Mouse (Mus musculus): ENCODE measurements around the gene Gm20489.

DNA sequence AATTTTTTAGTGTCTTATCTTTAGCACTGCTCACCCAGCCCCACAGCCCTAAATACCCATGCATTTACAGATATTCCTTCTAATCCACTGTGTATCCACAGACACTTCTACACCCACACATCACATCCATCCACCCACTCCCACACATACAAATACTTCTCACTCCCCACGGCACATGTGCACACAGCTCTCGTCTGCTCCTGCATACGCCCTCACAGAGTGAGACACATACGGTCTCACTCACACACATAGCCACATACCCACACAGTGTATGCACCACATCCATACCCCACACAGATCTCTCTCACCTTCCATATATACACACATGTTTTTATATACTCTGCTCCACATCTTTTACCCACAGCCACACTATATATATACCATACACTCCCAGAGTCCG lies 40.5 kb upstream of the Gm20489 start:
- no peak for TF ChIP-seq CTCF (IDR thresholded peaks at IDR 0.05; ENCODE audit: extremely low read depth, insufficient read depth, low read length)
- no peak for TF ChIP-seq POLR2A (IDR thresholded peaks at IDR 0.05; ENCODE audit: extremely low read depth, insufficient read depth, low read length)
